Mouse (Mus musculus) heart, adult 2 months (tissue): Measurements from ENCODE around the gene Cacna1g.

ENCODE experiments used
- CTCF ChIP-seq: fragments of 200-600 bp; IDR thresholded peaks from 2 replicates; pipeline ENCODE4 v1.8.1; 2022; ENCODE audit warnings: antibody characterized with exemption, mild to moderate bottlenecking, moderate library complexity
- POLR2A ChIP-seq: fragments of 200-500 bp; IDR thresholded peaks from 2 replicates; pipeline ENCODE4 v1.6.1; 2011; ENCODE audit warnings: mild to moderate bottlenecking, low read depth, low read length, control low read depth; ENCODE audit not compliant: insufficient read depth

GRCm38 (mm10) chr11:94472585-94472915, 1.4 kb downstream of the Cacna1g start:
- TF ChIP-seq CTCF = no peak
- no peak for TF ChIP-seq POLR2A
